Mouse (Mus musculus) frontal cortex, postnatal 36 days (tissue): ENCODE measurements at regions not wholly inside any gene's neighbourhood (a gene's known extent, or its start where the extent isn't known, plus 50 kb on each side); places are given as distances from the start of the nearest gene placed in this dataset.
A peak's percentile ranks its signal among the peaks of the same experiment; 100 is the strongest.

Experiments
- DNase-seq, 2 experiments: peaks; one replicate each; pipeline ENCODE4 v3.0.0; 2022; ENCODE audit warnings: low spot score in 2 of 2

DNA sequence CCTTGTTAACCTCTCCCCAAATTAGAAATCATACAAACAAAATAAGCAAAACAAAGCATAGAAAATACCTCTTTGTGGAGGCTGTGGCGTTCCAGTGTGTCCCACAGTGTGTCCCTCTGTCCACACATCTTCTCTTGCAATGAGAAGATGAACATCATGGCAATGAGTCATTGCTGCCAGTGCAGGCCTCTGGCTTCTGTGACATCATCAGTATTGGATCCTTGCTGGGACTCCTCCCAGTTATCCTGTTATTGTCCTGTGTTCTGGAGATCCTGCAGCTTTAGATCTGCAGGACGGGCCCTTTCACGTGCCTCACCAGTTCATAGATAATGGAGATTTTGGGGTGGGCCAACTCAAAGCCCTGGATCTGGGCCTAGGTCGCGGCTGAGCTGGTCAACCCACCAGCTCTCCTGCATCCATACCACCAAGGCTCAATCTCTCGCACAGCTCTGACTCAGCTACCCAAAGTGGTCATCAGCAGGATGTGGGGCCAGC lies 80.9 kb downstream of the Tmem212 start:
- DNase-seq, result no peak

DNA sequence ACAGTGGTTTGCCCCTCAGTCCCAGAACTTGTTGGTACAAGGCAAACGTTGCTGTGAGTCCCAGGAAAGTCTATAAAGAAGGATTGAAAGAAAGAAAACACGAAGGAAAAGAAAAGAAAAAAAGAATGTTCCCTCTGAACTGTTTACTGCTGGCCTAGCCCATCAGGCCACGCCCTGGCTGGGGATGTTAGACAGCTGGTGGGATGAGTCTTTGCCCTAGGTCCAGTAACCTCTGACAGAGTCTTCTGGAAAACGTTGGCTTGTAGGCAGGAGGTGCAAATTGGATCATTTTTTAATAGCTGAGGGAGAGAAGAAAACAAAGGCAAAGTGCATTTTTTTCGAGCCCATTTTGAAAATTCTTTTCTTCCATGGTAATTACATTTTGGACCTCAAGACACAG lies 91.9 kb downstream of the Tmem212 start:
- DNase-seq, result no peak

DNA sequence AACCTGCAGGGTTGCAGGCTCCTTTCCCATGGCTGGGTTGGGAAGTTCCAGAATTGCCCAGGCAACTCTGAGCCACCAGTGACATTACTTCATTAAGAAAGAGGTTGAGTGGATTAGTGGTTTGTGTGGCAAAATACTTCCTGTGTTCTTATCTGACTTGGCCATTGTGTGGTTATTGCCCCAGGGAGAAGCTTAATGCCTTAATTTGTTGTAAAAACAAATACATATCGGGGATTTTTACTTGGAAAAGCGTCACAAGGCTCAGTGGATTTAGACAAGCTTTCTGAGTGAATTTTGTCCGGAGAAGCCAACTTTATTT lies 80.5 kb upstream of the Fndc3b start:
- no peak for DNase-seq

DNA sequence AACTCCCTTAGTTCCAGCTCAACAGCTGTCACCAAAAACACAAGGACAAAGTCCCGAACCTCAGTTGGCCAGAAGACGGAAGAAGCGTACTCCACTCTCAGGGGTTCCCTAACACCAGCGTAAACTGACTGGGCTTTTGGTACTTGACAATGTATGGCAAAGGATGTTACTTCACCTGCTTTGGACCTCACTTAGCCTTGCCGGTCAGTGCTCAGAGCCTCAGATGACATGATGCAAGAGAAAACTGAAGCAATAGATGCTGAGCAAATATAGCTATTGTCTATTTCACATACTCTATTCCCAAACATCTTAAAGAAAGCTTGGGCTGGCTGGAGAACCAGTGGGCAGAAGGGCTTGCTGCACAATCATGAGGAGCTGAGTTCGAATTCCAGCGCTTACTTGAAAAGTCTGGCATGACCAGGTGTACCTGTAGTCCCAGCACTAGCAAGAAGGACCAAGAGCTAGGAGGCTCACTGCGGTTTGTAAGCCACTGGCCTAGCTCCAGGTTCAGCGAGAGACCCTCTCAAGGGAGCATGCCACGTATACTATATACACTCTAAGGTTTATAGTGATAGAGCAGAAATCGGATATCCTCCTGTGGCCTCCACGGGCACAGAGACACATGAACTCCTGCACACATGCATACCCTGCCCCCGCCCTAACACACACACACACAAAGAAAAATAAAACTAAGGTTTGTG lies 80.0 kb upstream of the Fndc3b start:
- DNase-seq, result no peak

DNA sequence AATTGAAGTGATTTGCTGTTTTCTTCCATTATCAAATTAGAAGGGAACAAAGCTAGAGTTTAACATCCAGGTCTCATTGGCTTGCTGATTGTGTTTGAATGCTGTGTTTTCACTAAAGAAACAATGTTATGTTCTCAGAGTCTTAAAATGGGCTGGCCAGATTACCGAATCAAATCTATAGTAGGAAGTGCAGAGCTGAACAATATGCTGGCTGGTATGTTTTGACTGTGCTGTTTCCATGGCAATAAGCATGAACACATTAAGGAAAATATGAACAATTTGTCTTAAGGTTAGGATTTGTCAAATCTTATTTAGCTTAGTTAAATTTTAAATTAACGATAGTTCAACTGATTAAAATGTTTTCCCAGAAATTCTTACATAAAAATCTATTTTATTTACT lies 72.8 kb upstream of the Fndc3b start:
- no peak for DNase-seq

DNA sequence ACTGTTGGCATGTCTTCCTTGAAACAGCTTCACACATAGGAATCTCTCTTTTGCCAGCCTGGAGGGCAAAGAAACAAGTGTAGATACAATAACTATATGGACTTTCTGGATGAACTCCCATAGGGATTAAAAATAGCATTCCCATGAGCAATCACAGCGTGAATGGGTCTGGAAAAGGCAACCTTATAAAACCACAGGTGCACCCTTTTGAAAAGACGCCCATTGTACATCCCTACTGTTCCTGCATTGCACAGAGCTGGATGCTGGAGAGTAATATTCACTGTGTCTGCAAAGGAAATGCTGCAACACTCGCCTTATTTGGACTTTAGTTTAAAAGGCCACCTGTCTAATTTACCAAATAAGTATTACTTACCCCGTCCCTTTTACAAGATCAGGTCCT lies 72.4 kb upstream of the Fndc3b start:
- DNase-seq, result no peak

DNA sequence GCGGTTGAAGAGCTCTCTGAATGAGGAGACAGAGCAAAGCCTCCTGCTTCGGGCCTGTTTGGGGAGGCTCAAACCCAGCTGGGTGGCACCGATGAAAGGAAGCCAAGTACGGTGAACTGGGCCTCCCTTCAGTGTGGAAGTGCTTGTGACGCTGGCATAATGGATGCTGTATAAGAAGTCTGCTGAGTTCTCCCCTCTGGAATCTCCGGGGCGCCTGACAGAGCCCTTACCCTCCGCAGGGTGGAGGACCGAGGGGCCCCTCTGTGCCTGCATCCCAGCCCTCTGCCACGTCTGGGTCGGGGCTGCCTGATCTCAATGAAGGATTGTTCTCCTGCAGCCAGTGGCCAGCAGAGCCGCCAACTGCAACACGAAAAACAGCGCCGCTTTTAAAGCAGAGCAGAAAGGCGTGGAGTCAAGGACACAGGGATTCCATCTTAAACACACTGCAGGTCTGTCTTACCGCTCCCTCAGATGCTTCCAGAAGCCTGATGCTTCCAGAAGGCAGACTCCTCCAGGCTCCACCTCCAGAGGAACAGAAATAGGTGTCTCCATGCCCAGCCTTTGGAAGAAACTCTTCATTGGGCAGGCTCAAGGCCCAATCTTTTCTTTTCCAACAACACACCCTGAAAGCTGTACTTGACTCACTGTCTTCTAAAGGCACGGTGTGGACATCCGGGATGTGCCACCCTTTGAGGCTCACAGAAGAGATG lies 71.1 kb upstream of the Fndc3b start:
- DNase-seq, result peak; percentile 38 to 51

DNA sequence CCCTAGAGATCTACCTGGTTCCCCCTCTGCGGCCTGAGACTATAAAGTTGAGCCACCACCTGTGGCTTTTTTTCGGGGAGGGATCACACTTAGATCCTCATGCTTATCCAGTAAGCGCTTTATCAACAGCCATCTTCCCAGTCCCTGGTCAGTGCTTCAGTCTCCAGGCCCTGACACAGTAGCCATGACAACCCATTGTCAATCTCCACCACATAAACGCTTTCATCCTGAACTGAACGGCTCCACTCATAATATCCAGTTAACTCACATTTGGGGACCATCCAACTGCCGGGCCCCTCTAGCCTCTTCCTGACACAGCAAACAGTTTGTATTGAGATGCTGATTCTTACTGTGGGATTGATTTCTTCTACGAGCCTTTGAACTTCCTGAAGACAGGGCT lies 68.8 kb upstream of the Fndc3b start:
- no peak for DNase-seq

DNA sequence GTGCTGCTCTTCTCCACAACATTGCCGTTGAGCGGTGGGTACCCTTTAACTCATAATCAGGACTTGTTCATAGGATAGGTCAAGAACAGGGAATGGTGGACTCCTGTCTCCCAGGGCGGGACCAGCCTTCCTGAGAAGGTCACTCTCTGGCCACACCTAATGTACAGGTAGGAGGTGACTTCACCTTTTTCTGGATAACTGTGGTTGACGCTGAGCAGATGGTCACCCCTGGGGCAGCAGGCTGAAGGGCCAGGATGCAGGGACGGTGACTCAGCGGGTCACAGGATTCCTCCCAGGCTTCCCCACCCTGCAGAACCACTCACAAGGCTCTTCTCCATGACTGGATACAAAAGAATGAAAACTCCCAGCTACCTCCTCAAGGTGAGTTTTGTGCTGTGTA lies 66.6 kb upstream of the Fndc3b start:
- DNase-seq, result no peak

DNA sequence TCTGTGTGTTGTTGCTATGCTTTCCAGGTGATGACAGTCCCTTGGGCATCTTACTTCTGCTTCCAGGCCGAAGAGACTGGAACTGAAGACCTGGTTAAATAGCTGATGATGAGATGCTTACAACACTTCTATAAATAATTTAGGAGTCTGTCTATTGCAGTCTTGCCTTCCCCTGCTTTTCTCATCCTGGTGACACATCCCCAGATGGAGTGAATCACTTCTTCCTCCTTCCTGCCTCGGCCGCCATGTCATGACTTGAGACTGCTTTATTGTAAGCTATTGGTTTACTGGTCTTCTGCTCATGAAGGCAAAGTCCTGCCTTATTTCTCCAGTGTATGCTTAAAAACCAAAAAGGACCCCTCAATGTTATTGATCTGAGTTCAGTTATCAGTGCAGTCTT lies 62.1 kb upstream of the Fndc3b start:
- no peak for DNase-seq

DNA sequence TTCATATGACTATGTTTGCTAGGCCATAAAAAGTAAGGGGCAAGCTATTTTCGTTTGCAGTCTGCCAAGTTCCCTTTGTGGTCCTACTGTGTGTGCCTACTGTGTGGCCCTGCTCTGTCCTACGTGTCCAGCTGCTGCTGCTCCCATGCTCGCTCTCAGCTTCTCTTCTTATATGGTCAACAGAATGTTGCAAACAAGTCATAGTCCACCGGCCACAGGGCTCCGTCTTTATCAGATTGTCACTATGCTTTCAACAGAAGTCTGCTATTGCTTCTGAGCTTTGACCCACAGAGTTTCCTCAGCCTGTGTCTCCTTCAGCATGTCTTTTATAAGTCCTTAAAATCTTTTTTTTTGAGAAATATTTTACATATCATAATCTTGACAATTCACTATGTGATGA lies 58.3 kb upstream of the Fndc3b start:
- no peak for DNase-seq

DNA sequence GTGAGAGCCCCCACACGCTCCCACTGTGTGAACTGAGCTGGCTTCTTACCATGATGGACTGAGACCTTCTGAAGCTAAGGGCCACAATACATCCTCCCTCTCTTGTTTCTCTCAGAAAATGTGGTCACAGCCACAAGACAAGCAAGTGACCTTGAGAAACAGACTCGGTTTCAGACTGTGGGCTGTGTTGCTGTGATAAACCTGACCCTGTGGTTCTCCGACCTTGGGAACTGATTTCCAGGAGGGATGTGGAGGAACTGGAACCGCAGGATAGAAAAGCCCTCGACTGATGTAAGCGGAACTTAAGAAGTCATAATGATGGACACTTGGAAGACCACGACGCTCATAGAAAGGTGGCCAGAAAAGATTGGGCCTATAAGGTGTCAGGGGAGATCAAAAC lies 56.1 kb upstream of the Fndc3b start:
- no peak for DNase-seq

DNA sequence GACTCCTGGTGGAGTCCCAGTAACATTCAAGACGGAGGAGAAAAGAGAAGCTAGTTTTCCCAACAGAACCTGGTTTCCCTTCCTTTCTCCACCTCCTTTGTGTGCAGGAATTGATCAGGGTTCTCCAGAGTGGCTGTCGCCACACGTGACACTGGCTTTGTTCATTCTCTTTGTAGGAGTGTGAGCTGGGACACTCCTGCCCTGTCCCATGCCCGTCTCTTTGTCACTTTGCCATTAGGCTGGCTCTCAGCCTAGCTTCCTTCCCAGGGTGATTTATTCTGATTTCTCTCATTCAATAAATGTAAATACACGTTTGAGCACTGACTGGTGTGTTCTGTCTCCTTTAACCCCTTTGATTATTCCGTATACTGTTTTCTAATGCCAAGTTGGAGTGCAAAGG lies 55.3 kb upstream of the Fndc3b start:
- no peak for DNase-seq

DNA sequence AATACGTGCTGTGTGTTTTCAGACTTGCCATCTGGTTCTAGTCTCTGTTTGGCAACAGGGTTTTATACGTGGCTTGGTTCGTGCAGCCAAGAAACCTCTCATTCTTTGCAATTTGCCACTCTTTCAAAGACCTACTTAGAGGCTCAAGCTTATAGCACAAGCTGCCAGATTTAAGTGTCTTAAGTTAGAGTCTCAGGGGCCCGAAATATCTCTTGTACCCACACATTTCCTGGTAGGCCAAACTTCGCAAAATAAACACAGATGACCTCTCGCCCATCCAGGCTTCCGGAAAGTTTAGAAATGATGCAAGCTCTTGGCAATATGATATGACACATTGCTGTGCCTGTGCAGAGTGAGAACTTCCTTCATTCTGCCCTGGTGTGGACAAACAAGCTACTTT lies 54.8 kb upstream of the Fndc3b start:
- DNase-seq, result peak in 1 of 2 experiments; percentile 56

DNA sequence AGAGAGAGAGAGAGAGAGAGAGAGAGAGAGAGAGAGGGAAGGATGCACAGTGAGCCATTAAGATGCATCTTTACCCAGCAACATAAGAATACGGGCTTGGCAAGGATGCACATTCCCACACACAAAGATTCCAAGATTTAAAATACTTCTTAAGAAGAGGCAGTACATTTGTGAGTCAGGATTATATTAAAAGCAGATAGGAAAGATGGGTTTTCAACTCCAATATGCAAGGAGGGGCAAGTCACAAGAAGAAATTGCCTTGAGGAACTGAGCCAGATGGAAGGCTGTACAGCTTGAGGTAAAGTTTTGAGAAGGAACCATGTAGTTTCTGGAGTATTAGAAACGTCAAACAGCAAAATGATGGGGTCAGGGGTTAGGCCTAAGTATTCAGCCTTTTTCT lies 53.4 kb upstream of the Fndc3b start:
- peak in 1 of 2 experiments; percentile 13 for DNase-seq

DNA sequence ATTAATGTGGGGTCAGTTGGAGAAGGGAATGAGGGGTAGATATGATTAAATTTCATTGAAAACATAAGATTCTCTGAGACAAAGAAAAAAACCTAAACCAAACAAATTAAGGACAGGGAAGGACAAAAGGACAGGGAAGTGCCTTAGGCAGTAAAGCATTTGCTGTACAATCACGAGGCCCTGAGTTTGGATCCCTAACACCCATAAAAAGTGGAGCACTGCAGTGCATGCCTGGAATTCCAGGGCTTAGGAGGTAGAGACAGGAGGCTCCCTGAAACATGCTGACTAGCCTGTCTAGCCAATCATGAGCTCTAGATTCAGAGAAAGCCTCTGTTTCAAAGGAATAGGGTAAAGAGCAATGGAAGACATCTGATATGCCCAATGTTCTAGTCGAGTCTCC lies 49.9 kb upstream of the Fndc3b start:
- no peak for DNase-seq
